Comparison of ENCODE assay signal across 10 mouse cellular contexts in the genomic region with DNA sequence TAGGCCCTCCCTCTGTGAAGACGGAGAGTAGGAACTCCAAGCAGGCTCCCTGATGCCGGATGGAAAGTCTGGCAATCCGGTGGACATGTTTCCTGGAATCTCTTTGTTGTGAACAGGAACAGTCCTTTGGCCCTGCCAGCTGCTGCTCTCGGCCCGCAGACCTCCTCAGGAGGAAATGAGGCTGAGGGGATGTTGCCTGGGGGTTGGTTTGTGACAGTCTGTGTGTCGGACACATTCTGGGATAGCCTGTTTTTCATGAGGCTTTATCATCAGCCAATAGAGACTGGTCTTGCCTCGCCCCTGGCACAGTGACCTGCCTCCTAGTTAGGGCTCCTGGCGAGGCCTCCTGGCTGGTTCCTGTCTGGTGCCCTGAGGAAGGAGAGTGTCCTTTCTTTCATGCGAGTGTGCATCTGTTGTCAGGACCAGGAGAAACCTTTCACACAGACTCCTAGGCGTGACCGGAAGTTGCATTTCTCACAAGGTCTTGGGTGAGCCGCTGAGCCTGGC.
DNase-seq lines count a peak whose midpoint lies in the region; ATAC-seq and TF ChIP-seq lines count a peak whose summit lies in the region.
"Had no signal": no experiment of that assay in that cellular context is flagged by ENCODE, and none has a peak within 500 bp of the region (broad histone marks: within the 10 kb centered on the region; RNA-seq: fewer than 3 reads in every experiment).

No protein-coding gene starts in this region.

- intact Hi-C loops in heart, adult 2 months (cut with DNase I), result no loop called here

- peak overlapping the region; percentile 65 for H3K27ac ChIP-seq in heart, adult 2 months
- H3K27ac ChIP-seq in kidney, embryonic 15.5 days, result peak overlapping the region; percentile 82

- TF ChIP-seq CTCF in heart, adult 2 months (IDR thresholded peaks at IDR 0.05), result no peak

- no peaks in the 10 kb centered on the region for H3K79me2 ChIP-seq in heart, adult 2 months (replicated peaks; ENCODE audit: control insufficient read depth, insufficient read depth, low read length)

- H3K36me3 ChIP-seq in heart, adult 2 months (ENCODE audit: control insufficient read depth, insufficient read depth, low read length), result no peaks in the 10 kb centered on the region
- no peaks in the 10 kb centered on the region for H3K36me3 ChIP-seq in kidney, embryonic 15.5 days

- H3K4me1 ChIP-seq in heart, adult 2 months (ENCODE audit: control insufficient read depth, insufficient read depth, low read length), result peaks cover 9% of the 10 kb centered on the region
- H3K4me1 ChIP-seq in kidney, embryonic 15.5 days, result peaks cover 39% of the 10 kb centered on the region

- no peak for ATAC-seq in kidney, embryonic 15.5 days (replicated peaks; ENCODE audit: low FRiP score)
- ATAC-seq in erythroid progenitor cell, adult 5-6 weeks (replicated peaks; ENCODE audit: low FRiP score, poor library complexity, severe bottlenecking), result no peak

- TF ChIP-seq POLR2A in heart, adult 2 months (IDR thresholded peaks at IDR 0.05; ENCODE audit: insufficient read depth, low read depth, low read length), result no peak

- no peak overlapping the region for H3K9ac ChIP-seq in heart, adult 2 months (ENCODE audit: low read depth, low read length)
- H3K9ac ChIP-seq in kidney, embryonic 15.5 days, result no peak overlapping the region

- no peaks in the 10 kb centered on the region for H3K27me3 ChIP-seq in heart, adult 2 months (ENCODE audit: control insufficient read depth, insufficient read depth, low read length)
- H3K27me3 ChIP-seq in kidney, embryonic 15.5 days, result no peaks in the 10 kb centered on the region

- TF ChIP-seq EP300 in heart, adult 2 months (IDR thresholded peaks at IDR 0.05; ENCODE audit: insufficient read depth, low read depth, low read length), result no peak

- no peaks in the 10 kb centered on the region for H3K9me3 ChIP-seq in kidney, embryonic 15.5 days (replicated peaks)

- 44% methylated on average over 12 of the region's 12 CpGs for WGBS in heart, adult 2 months
- WGBS in kidney, embryonic 15.5 days, result 57% methylated on average over 12 of the region's 12 CpGs

- DNase-seq in kidney, adult 11 months, result peak; percentile 23
- no peak for DNase-seq in kidney, adult 9 months
- DNase-seq in heart, adult 2 months, result peak in 1 of 2 experiments; percentile 50
- peak; percentile 56 for DNase-seq in lung, postnatal 36 days
- no peak for DNase-seq in spleen, adult 18-20 months
- DNase-seq in thymus, postnatal 4 days, result no peak
- DNase-seq: cerebellum, postnatal 36 days had no signal

- H3K4me2 ChIP-seq in kidney, embryonic 15.5 days, result no peak overlapping the region; the same call in 1 of the 2 replicates

- H3K4me3 ChIP-seq in heart, adult 2 months, result no peak overlapping the region
- H3K4me3 ChIP-seq in kidney, embryonic 15.5 days (replicated peaks), result no peak overlapping the region
- H3K4me3 ChIP-seq: myocyte had no signal

Comparison
In these comparisons a context has a peak if more than half of its experiments do, and no peak if none do; other contexts are left out.
1. DNase-seq: peak in kidney, adult 11 months (single experiment) and lung, postnatal 36 days (single experiment); none in kidney, adult 9 months (single experiment), spleen, adult 18-20 months (0 of 2) and thymus, postnatal 4 days (single experiment).